Mouse (Mus musculus) neural tube, postnatal 0 days (tissue): Measurements from ENCODE around the gene Gm44805. TPM values are rescaled to one million over a fixed set of nuclear protein-coding genes. Genes with fewer than 3 reads are reported as not detected.

ENCODE experiments used
- polyA plus RNA-seq: library from polyadenylated mRNA; unstranded; fragments of >200 nt; fragmentation: Nextera tagmentation; extraction: Ambion mirVana; gene quantifications from 2 replicates; pipeline ENCODE4 v1.2.1, GENCODE M21; 2015

The Gm44805 gene
- not detected in 2 replicates for polyA plus RNA-seq

GRCm38 (mm10) chr7:19681202-19681694 lies at the start of gene Gm44805, which contains the start of gene Apoc4:
TSS of gene Gm44805 (minus strand) at chr7:19681423.
TSS of gene Apoc4 (minus strand) at chr7:19681479.

GRCm38 (mm10) chr7:19715239-19716054 lies 34.2 kb upstream of the Gm44805 start, which contains the start of gene Tomm40:
TSS of gene Tomm40 (minus strand) at chr7:19715438.

GRCm38 (mm10) chr7:19698907-19699826 lies 17.9 kb upstream of the Gm44805 start, which contains the start of gene Apoe:
TSS of gene Apoe (minus strand) at chr7:19699188.

GRCm38 (mm10) chr7:19691873-19692865 lies 10.9 kb upstream of the Gm44805 start, which contains the start of gene Apoc1:
TSS of gene Apoc1 (minus strand) at chr7:19692660.

GRCm38 (mm10) chr7:19677872-19678271 lies 3.4 kb downstream of the Gm44805 start, which contains the start of gene Apoc2:
TSS of gene Apoc2 (minus strand) at chr7:19677941.

GRCm38 (mm10) chr7:19664955-19665841 lies 16.0 kb downstream of the Gm44805 start, which contains the start of gene Clptm1:
TSS of gene Clptm1 (minus strand) at chr7:19665033.

GRCm38 (mm10) chr7:19629361-19629734 lies 51.9 kb downstream of the Gm44805 start, which contains the start of gene Relb:
TSS of gene Relb (minus strand) at chr7:19629438.

Other genes with a start within 250 kb of the Gm44805 start
- 20.9 and 23.9 TPM in 2 replicates for gene Mark4, start 222.6 kb downstream of the Gm44805 start, polyA plus RNA-seq
- gene Exoc3l2, start 218.1 kb downstream of the Gm44805 start, polyA plus RNA-seq: 3.6 and 3.9 TPM in 2 replicates
- gene Bloc1s3, start 173.1 kb downstream of the Gm44805 start, polyA plus RNA-seq: 4.4 and 5.5 TPM in 2 replicates
- gene Trappc6a, start 173.0 kb downstream of the Gm44805 start, polyA plus RNA-seq: 36.9 and 39.7 TPM in 2 replicates
- 1.4 and 2.5 TPM in 2 replicates for gene Nkpd1, start 163.6 kb downstream of the Gm44805 start, polyA plus RNA-seq
- gene Ppp1r37, start 118.3 kb downstream of the Gm44805 start, polyA plus RNA-seq: 40.4 and 42.7 TPM in 2 replicates
- gene Zfp296, start 104.1 kb downstream of the Gm44805 start, polyA plus RNA-seq: 0.15 TPM in 1 of 2 replicates, not detected in the other
- 160 and 163 TPM in 2 replicates for gene Gemin7, start 103.8 kb downstream of the Gm44805 start, polyA plus RNA-seq
- gene Clasrp, start 76.9 kb downstream of the Gm44805 start, polyA plus RNA-seq: 58.6 and 67.4 TPM in 2 replicates
- 8.2 and 9.2 TPM in 2 replicates for gene Relb, start 52.0 kb downstream of the Gm44805 start, polyA plus RNA-seq
- gene Clptm1, start 16.4 kb downstream of the Gm44805 start, polyA plus RNA-seq: 168 and 169 TPM in 2 replicates
- 0.68 and 1.0 TPM in 2 replicates for gene Apoc2, start 3.5 kb downstream of the Gm44805 start, polyA plus RNA-seq
- gene Apoc4, start 56 bp upstream of the Gm44805 start, polyA plus RNA-seq: not detected in 2 replicates
- 20.8 and 34.8 TPM in 2 replicates for gene Apoc1, start 11.2 kb upstream of the Gm44805 start, polyA plus RNA-seq
- 4,011 and 4,143 TPM in 2 replicates for gene Apoe, start 17.8 kb upstream of the Gm44805 start, polyA plus RNA-seq
- 179 and 192 TPM in 2 replicates for gene Tomm40, start 34.0 kb upstream of the Gm44805 start, polyA plus RNA-seq
- 52.6 and 57.8 TPM in 2 replicates for gene Nectin2, start 69.1 kb upstream of the Gm44805 start, polyA plus RNA-seq
- 38.7 and 44.4 TPM in 2 replicates for gene Bcam, start 89.6 kb upstream of the Gm44805 start, polyA plus RNA-seq
- gene Cblc, start 115.4 kb upstream of the Gm44805 start, polyA plus RNA-seq: 0.68 and 0.80 TPM in 2 replicates
- 0.94 and 1.2 TPM in 2 replicates for gene Bcl3, start 141.3 kb upstream of the Gm44805 start, polyA plus RNA-seq
- gene Gm19345, start 170.6 kb upstream of the Gm44805 start, polyA plus RNA-seq: 17.7 and 18.9 TPM in 2 replicates
- gene Ceacam16, start 179.9 kb upstream of the Gm44805 start, polyA plus RNA-seq: 0.43 and 0.71 TPM in 2 replicates
- gene Ceacam19, start 206.5 kb upstream of the Gm44805 start, polyA plus RNA-seq: not detected in 2 replicates
- 7.1 and 8.5 TPM in 2 replicates for gene Pvr, start 239.7 kb upstream of the Gm44805 start, polyA plus RNA-seq